Mouse (Mus musculus): Measurements from ENCODE around the gene Zfp296.

Gene Zfp296

DNA sequence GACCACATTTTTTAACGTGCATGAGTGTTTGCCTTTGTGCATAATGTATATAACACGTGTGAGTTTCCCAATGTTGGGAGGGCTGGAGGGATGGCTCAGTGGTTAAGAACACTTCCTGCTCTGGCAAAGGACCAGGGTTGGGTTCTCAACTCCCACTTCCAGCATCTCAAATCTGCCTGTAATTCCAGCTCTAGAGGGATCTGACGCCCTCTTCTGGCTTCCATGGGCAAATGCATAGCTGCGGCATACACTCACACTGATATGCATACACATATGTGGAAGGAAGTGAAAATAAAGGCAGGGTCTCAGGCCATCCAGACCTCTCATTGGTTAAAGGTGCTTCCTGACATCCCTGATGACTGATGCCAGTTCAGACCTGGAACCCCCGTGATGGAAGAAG is 30.2 kb downstream of the Zfp296 start:
- Histone ChIP-seq H3K4me3 (replicated peaks; ENCODE audit: low read length) (no peak overlapping the region), H3K27me3 (ENCODE audit: insufficient read depth, low read length) (no peaks in the 10 kb centered on the region), H3K36me3 (ENCODE audit: insufficient read depth, low read length) (peaks cover 33% of the 10 kb centered on the region), H3K9me3 (ENCODE audit: low read length) (peaks cover 4% of the 10 kb centered on the region; the same call in 1 of the 2 replicates), H3K4me1 (replicated peaks; ENCODE audit: low read depth, low read length) (peaks cover 52% of the 10 kb centered on the region)
- TF ChIP-seq CTCF (conservative IDR thresholded peaks at IDR 0.05; ENCODE audit: low read length) (peak; percentile 43), POU5F1 (IDR thresholded peaks at IDR 0.05; ENCODE audit: borderline replicate concordance, low read length) (no peak), NANOG (IDR thresholded peaks at IDR 0.05; ENCODE audit: borderline replicate concordance, low read length) (no peak)

DNA sequence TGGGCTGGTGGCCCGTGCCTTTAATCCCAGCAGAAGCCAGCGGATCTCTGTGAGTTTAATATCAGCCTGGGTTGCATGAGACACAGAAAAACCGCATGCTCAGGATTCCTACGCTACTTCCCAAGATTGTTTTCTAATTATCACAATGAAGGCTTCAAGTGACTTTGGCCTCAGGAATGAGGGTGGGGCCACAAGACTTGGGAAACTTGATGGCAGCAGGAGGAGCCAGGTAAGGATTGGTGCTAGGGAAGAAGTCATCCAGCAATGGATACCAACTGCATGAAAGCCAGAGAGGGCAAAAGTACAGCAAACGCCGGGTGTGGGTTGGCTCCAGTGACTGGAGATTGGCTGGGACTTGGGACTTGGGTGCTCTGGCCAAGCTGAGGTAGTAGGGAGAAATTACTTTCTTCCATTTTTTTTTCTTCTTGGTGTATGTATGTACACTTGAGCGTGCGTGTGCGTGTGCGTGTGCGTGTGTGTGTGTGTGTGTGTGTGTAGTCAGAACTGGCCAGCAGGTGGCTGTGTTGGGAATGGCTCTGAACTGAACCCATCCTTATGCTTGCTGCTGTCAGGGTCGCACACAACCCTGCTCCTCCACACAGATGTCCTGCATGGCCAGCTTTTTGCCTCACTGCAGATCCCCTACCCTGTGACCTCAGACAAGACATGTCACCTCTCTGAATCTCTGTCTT is 32.7 kb downstream of the Zfp296 start:
- Histone ChIP-seq H3K9me3 (ENCODE audit: low read length) (peaks cover 4% of the 10 kb centered on the region; the same call in 1 of the 2 replicates), H3K36me3 (ENCODE audit: insufficient read depth, low read length) (peaks cover 47% of the 10 kb centered on the region), H3K27me3 (ENCODE audit: insufficient read depth, low read length) (no peaks in the 10 kb centered on the region), H3K4me3 (replicated peaks; ENCODE audit: low read length) (0 out of 2 replicates have a peak overlapping the region, but pooled peaks have one; percentile 20), H3K4me1 (replicated peaks; ENCODE audit: low read depth, low read length) (peaks cover 53% of the 10 kb centered on the region)
- no peak for TF ChIP-seq NANOG (IDR thresholded peaks at IDR 0.05; ENCODE audit: borderline replicate concordance, low read length)
- TF ChIP-seq CTCF (conservative IDR thresholded peaks at IDR 0.05; ENCODE audit: low read length): peak; percentile 28

DNA sequence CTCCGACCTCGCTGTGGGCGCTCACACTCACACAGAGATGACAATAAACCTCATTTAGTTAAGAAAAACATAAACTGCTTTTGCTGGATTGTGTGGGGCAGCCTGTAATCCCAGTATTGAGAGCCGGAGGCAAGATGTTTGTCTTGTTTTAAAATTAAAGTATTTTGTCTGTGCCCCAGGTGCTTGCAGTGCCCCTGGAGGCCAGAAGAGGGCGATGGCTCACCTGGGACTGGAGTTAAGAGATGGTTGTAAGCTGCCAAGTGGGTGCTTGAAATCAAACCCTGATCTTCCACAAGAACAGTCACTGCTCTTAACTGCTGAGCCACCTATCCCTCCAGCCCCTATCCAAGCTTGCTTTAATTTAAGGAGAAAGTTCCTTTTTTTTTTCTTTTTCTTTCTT is 33.9 kb downstream of the Zfp296 start:
- H3K27me3 ChIP-seq (ENCODE audit: insufficient read depth, low read length): no peaks in the 10 kb centered on the region
- H3K36me3 ChIP-seq (ENCODE audit: insufficient read depth, low read length): peaks cover 59% of the 10 kb centered on the region
- peaks cover 51% of the 10 kb centered on the region for H3K4me1 ChIP-seq (replicated peaks; ENCODE audit: low read depth, low read length)
- H3K9me3 ChIP-seq (ENCODE audit: low read length): peaks cover 4% of the 10 kb centered on the region; the same call in 1 of the 2 replicates
- H3K4me3 ChIP-seq (replicated peaks; ENCODE audit: low read length): no peak overlapping the region
- TF ChIP-seq NANOG (IDR thresholded peaks at IDR 0.05; ENCODE audit: borderline replicate concordance, low read length) (no peak), CTCF (conservative IDR thresholded peaks at IDR 0.05; ENCODE audit: low read length) (peak; percentile 69)

DNA sequence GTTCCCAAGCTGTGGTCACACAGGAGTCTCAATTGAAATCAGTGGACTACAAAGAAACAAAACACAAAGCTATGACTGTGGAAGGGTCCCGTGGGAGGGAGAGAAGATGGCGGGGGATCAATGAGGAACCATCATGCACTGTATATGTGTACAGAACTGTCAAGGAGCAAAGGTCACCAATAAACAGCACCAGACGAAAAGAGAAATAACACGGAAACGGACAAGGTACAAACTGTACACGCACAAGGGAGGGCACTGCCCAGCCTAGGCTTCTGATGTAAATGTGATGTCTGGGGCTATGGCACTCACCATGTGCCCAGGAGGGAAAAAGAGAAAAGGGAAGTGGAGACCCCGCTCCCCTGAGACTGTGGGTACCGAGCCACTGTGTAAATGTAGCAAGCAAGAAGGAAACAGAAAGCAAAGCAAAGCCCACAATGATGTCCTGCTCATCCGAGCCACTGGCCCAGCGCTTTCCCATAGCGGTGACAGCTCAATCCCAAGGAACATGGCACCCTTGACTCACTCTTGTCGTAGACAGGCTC is 38.0 kb downstream of the Zfp296 start:
- H3K9me3 ChIP-seq (ENCODE audit: low read length): peaks cover 4% of the 10 kb centered on the region; the same call in 1 of the 2 replicates
- no peak overlapping the region for H3K4me3 ChIP-seq (replicated peaks; ENCODE audit: low read length)
- H3K27me3 ChIP-seq (ENCODE audit: insufficient read depth, low read length): no peaks in the 10 kb centered on the region
- TF ChIP-seq POU5F1 (IDR thresholded peaks at IDR 0.05; ENCODE audit: borderline replicate concordance, low read length) (no peak), CTCF (conservative IDR thresholded peaks at IDR 0.05; ENCODE audit: low read length) (no peak), NANOG (IDR thresholded peaks at IDR 0.05; ENCODE audit: borderline replicate concordance, low read length) (no peak)
- peaks cover 47% of the 10 kb centered on the region for H3K4me1 ChIP-seq (replicated peaks; ENCODE audit: low read depth, low read length)
- H3K36me3 ChIP-seq (ENCODE audit: insufficient read depth, low read length): peaks cover 62% of the 10 kb centered on the region

DNA sequence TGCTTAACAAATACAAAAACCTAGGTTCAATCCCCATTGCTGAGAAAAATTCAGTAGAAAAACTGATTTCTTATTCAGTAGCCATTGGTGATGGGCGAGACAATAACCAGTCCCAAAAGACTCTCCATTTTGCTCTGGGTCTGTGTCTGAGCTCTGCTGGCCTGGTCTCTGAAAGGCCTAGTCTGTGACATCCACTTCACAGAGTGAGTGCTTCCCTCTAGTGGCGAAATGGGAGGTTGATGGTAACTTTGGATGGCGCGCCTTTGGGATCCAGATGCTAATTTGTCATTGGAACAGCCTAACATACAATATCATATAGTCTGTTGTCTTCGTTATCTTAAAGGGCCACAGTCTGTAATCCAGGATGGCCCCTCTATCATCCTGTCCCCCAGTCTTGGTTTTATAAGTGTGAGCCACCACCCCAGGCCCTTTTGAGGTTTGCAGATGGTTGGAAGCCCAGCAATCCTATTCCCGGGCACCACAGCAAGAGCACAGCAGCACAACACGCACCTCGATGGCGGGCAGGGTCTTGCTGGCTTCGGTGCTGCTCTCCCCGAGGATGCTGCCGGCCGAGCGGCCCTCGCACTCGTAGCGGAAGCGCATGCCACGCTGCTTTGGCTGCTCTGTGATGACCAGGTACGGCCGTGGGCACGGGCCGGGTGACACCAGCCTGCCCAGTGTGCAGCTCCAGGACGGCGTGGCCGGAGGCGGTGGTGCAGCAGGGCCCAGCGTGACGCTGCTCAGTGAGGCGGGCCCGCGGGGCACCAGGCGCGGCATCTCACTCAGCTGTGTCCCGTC is 42.1 kb downstream of the Zfp296 start:
- Histone ChIP-seq H3K4me3 (replicated peaks; ENCODE audit: low read length) (peak overlapping the region; percentile 78), H3K4me1 (replicated peaks; ENCODE audit: low read depth, low read length) (peaks cover 58% of the 10 kb centered on the region), H3K9me3 (ENCODE audit: low read length) (peaks cover 8% of the 10 kb centered on the region), H3K36me3 (ENCODE audit: insufficient read depth, low read length) (peaks cover 41% of the 10 kb centered on the region), H3K27me3 (ENCODE audit: insufficient read depth, low read length) (no peaks in the 10 kb centered on the region)
- TF ChIP-seq CTCF (conservative IDR thresholded peaks at IDR 0.05; ENCODE audit: low read length) (peak; percentile 77), NANOG (IDR thresholded peaks at IDR 0.05; ENCODE audit: borderline replicate concordance, low read length) (no peak)

DNA sequence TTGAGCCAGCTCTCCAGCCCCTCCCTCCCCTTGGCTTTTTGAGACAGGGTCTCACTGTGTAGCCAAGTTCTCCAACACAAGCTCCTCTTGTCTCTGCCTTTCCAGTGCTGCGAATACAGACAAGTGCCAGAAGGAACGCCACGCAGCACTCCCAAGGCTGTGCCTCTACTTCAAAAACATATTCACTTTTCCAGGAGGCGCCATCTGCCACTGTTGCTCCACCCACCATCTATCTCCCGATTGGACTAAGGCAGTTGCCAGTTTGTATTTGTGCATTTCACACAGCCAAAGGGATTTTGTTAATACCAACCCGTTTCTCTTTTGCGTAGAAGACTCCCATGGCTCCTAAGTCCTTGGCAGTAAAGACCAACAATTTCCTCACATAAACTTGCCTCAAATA is 43.7 kb downstream of the Zfp296 start:
- peaks cover 8% of the 10 kb centered on the region for H3K9me3 ChIP-seq (ENCODE audit: low read length)
- H3K36me3 ChIP-seq (ENCODE audit: insufficient read depth, low read length): peaks cover 25% of the 10 kb centered on the region
- no peak overlapping the region for H3K4me3 ChIP-seq (replicated peaks; ENCODE audit: low read length)
- no peaks in the 10 kb centered on the region for H3K27me3 ChIP-seq (ENCODE audit: insufficient read depth, low read length)
- peaks cover 67% of the 10 kb centered on the region for H3K4me1 ChIP-seq (replicated peaks; ENCODE audit: low read depth, low read length)
- TF ChIP-seq NANOG (IDR thresholded peaks at IDR 0.05; ENCODE audit: borderline replicate concordance, low read length) (no peak), POU5F1 (IDR thresholded peaks at IDR 0.05; ENCODE audit: borderline replicate concordance, low read length) (no peak), CTCF (conservative IDR thresholded peaks at IDR 0.05; ENCODE audit: low read length) (no peak)

DNA sequence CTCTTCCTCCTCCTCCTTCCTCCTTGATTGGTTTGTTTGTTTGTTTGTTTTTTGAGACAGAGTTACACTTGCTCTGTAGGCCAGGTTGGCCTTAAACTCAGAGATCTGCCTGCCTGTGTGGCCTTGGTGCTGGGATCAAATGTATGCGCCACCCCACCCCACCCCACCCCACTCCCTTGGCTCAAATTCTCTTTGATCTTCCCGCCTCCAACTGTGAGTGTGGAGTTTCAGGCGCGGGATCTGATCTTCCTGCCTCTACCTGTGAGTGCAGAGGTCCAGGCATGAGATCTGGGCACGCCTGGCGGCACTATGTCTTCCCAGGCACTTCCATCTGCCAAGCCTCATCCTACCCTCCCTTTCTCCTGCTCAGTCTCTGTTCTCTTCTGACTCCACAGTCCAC is 45.2 kb downstream of the Zfp296 start:
- Histone ChIP-seq H3K4me3 (replicated peaks; ENCODE audit: low read length) (0 out of 2 replicates have a peak overlapping the region, but pooled peaks have one; percentile 29), H3K36me3 (ENCODE audit: insufficient read depth, low read length) (peaks cover 13% of the 10 kb centered on the region), H3K4me1 (replicated peaks; ENCODE audit: low read depth, low read length) (peaks cover 81% of the 10 kb centered on the region), H3K27me3 (ENCODE audit: insufficient read depth, low read length) (no peaks in the 10 kb centered on the region), H3K9me3 (ENCODE audit: low read length) (peaks cover 8% of the 10 kb centered on the region)
- TF ChIP-seq CTCF (conservative IDR thresholded peaks at IDR 0.05; ENCODE audit: low read length): no peak
- no peak for TF ChIP-seq NANOG (IDR thresholded peaks at IDR 0.05; ENCODE audit: borderline replicate concordance, low read length)

DNA sequence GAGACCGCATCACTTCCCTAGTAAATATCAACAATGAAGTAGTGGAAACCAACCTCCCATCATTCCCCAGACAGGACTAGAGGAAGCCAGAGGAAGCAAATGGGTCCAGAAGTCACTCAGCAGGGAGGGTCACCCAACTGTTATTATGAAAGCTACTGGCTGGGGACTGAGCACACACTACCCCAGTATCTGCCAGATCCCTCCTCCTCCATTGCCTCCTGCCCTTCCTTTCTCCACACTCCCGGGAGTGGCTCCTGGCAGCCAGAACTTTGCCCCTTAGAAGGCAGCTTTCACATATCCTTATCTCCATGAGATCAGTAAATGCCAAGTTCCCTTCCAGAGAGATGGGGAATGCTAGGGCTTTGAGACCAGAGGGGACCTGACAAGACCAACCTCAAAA is 46.3 kb downstream of the Zfp296 start:
- peaks cover 8% of the 10 kb centered on the region for H3K9me3 ChIP-seq (ENCODE audit: low read length)

More for the DNA sequence above, 46.3 kb downstream of the Zfp296 start:
- Histone ChIP-seq H3K27me3 (ENCODE audit: insufficient read depth, low read length) (no peaks in the 10 kb centered on the region), H3K36me3 (ENCODE audit: insufficient read depth, low read length) (0 out of 2 replicates have a peak, but pooled peaks cover 7% of the 10 kb centered on the region), H3K4me1 (replicated peaks; ENCODE audit: low read depth, low read length) (peaks cover 75% of the 10 kb centered on the region), H3K4me3 (replicated peaks; ENCODE audit: low read length) (0 out of 2 replicates have a peak overlapping the region, but pooled peaks have one; percentile 29)
- no peak for TF ChIP-seq NANOG (IDR thresholded peaks at IDR 0.05; ENCODE audit: borderline replicate concordance, low read length)
- no peak for TF ChIP-seq CTCF (conservative IDR thresholded peaks at IDR 0.05; ENCODE audit: low read length)
- no peak for TF ChIP-seq POU5F1 (IDR thresholded peaks at IDR 0.05; ENCODE audit: borderline replicate concordance, low read length)

Data from E14TG2a.4 (cell line).